Mouse (Mus musculus): ENCODE data around the gene Eps15l1.

GRCm38 (mm10) chr8:72470684-72471083, 49.4 kb upstream of the Eps15l1 start:
- TF ChIP-seq POLR2A (IDR thresholded peaks at IDR 0.05; ENCODE audit: insufficient read length, low read depth) = no peak
- no peak for TF ChIP-seq E2F4 (IDR thresholded peaks at IDR 0.05; ENCODE audit: insufficient read depth)
- TF ChIP-seq MAX (IDR thresholded peaks at IDR 0.05; ENCODE audit: low read depth) = no peak
- TF ChIP-seq SRF (IDR thresholded peaks at IDR 0.05; ENCODE audit: control insufficient read depth, insufficient read length, low read depth) = no peak
- no peak for TF ChIP-seq REST (IDR thresholded peaks at IDR 0.05; ENCODE audit: insufficient read depth, insufficient read length)
- no peak for TF ChIP-seq USF1 (IDR thresholded peaks at IDR 0.05; ENCODE audit: low read depth)
- TF ChIP-seq MYOD1 (IDR thresholded peaks at IDR 0.05; ENCODE audit: control insufficient read depth in 1 of 3, insufficient read length in 2 of 3, low read depth in 2 of 3) = no peak
- TF ChIP-seq MYOG (IDR thresholded peaks at IDR 0.05; ENCODE audit: control insufficient read depth in 1 of 3, insufficient read depth in 1 of 3, insufficient read length in 2 of 3, low read depth in 2 of 3) = no peak
